Mouse (Mus musculus): ENCODE data around the gene Magi1. TPM values are rescaled to one million over a fixed set of nuclear protein-coding genes. Genes with fewer than 3 reads are reported as not detected.

The Magi1 gene
- polyA plus RNA-seq, 1 experiment, result 2.1 TPM

- no peak for DNase-seq
Observed at GRCm38 (mm10) chr6:93802390-93802789, 481.3 kb downstream of the Magi1 start.

GRCm38 (mm10) chr6:93800465-93800864 lies 483.3 kb downstream of the Magi1 start:
- no peak for DNase-seq
- Histone ChIP-seq H3K27me3 (ENCODE audit: control insufficient read depth, insufficient read depth, low read length) (no peaks in the 10 kb centered on the region), H3K36me3 (ENCODE audit: control insufficient read depth, insufficient read depth, low read length) (no peaks in the 10 kb centered on the region), H3K27ac (ENCODE audit: control insufficient read depth, insufficient read depth, low read length) (no peak overlapping the region), H3K4me3 (ENCODE audit: control insufficient read depth, insufficient read depth, low read length) (no peak overlapping the region), H3K4me1 (replicated peaks; ENCODE audit: control insufficient read depth, insufficient read depth, low read length) (no peaks in the 10 kb centered on the region)
- WGBS, result 69% methylated on average over 4 of the region's 4 CpGs
- no peak for TF ChIP-seq POLR2A (IDR thresholded peaks at IDR 0.05; ENCODE audit: control insufficient read depth, extremely low read depth, insufficient read depth, low read length, poor library complexity)
- no peak for TF ChIP-seq CTCF (IDR thresholded peaks at IDR 0.05; ENCODE audit: borderline replicate concordance, control insufficient read depth, extremely low read depth, insufficient read depth, low read length, poor library complexity)

More at GRCm38 (mm10) chr6:93802390-93802789, 481.3 kb downstream of the Magi1 start:
- Histone ChIP-seq H3K27me3 (ENCODE audit: control insufficient read depth, insufficient read depth, low read length) (no peaks in the 10 kb centered on the region), H3K27ac (ENCODE audit: control insufficient read depth, insufficient read depth, low read length) (no peak overlapping the region), H3K4me1 (replicated peaks; ENCODE audit: control insufficient read depth, insufficient read depth, low read length) (no peaks in the 10 kb centered on the region), H3K36me3 (ENCODE audit: control insufficient read depth, insufficient read depth, low read length) (no peaks in the 10 kb centered on the region), H3K4me3 (ENCODE audit: control insufficient read depth, insufficient read depth, low read length) (no peak overlapping the region)
- TF ChIP-seq CTCF (IDR thresholded peaks at IDR 0.05; ENCODE audit: borderline replicate concordance, control insufficient read depth, extremely low read depth, insufficient read depth, low read length, poor library complexity), result no peak
- TF ChIP-seq POLR2A (IDR thresholded peaks at IDR 0.05; ENCODE audit: control insufficient read depth, extremely low read depth, insufficient read depth, low read length, poor library complexity), result no peak
- 90% methylated on average over 4 of the region's 4 CpGs for WGBS

GRCm38 (mm10) chr6:93792309-93793215 lies 491.2 kb downstream of the Magi1 start:
- DNase-seq, result no peak
- H3K27me3 ChIP-seq (ENCODE audit: control insufficient read depth, insufficient read depth, low read length), result no peaks in the 10 kb centered on the region
- no peaks in the 10 kb centered on the region for H3K36me3 ChIP-seq (ENCODE audit: control insufficient read depth, insufficient read depth, low read length)
- H3K27ac ChIP-seq (ENCODE audit: control insufficient read depth, insufficient read depth, low read length), result no peak overlapping the region
- TF ChIP-seq CTCF (IDR thresholded peaks at IDR 0.05; ENCODE audit: borderline replicate concordance, control insufficient read depth, extremely low read depth, insufficient read depth, low read length, poor library complexity) (no peak), POLR2A (IDR thresholded peaks at IDR 0.05; ENCODE audit: control insufficient read depth, extremely low read depth, insufficient read depth, low read length, poor library complexity) (no peak)
- WGBS, result 88% methylated on average over 10 of the region's 10 CpGs
- no peaks in the 10 kb centered on the region for H3K4me1 ChIP-seq (replicated peaks; ENCODE audit: control insufficient read depth, insufficient read depth, low read length)
- H3K4me3 ChIP-seq (ENCODE audit: control insufficient read depth, insufficient read depth, low read length), result no peak overlapping the region

- H3K27ac ChIP-seq (ENCODE audit: control insufficient read depth, insufficient read depth, low read length), result no peak overlapping the region
- no peaks in the 10 kb centered on the region for H3K4me1 ChIP-seq (replicated peaks; ENCODE audit: control insufficient read depth, insufficient read depth, low read length)
- TF ChIP-seq POLR2A (IDR thresholded peaks at IDR 0.05; ENCODE audit: control insufficient read depth, extremely low read depth, insufficient read depth, low read length, poor library complexity), result no peak
- no peak for TF ChIP-seq CTCF (IDR thresholded peaks at IDR 0.05; ENCODE audit: borderline replicate concordance, control insufficient read depth, extremely low read depth, insufficient read depth, low read length, poor library complexity)
- H3K36me3 ChIP-seq (ENCODE audit: control insufficient read depth, insufficient read depth, low read length), result no peaks in the 10 kb centered on the region
- no peak for DNase-seq
- H3K27me3 ChIP-seq (ENCODE audit: control insufficient read depth, insufficient read depth, low read length), result no peaks in the 10 kb centered on the region
- H3K4me3 ChIP-seq (ENCODE audit: control insufficient read depth, insufficient read depth, low read length), result no peak overlapping the region
Observed at GRCm38 (mm10) chr6:93789721-93790120, 494.0 kb downstream of the Magi1 start.

- WGBS, result 90% methylated on average over 3 of the region's 3 CpGs
- no peaks in the 10 kb centered on the region for H3K36me3 ChIP-seq (ENCODE audit: control insufficient read depth, insufficient read depth, low read length)
- no peak overlapping the region for H3K4me3 ChIP-seq (ENCODE audit: control insufficient read depth, insufficient read depth, low read length)
- no peaks in the 10 kb centered on the region for H3K27me3 ChIP-seq (ENCODE audit: control insufficient read depth, insufficient read depth, low read length)
- H3K27ac ChIP-seq (ENCODE audit: control insufficient read depth, insufficient read depth, low read length), result no peak overlapping the region
- TF ChIP-seq CTCF (IDR thresholded peaks at IDR 0.05; ENCODE audit: borderline replicate concordance, control insufficient read depth, extremely low read depth, insufficient read depth, low read length, poor library complexity), result no peak
- no peak for TF ChIP-seq POLR2A (IDR thresholded peaks at IDR 0.05; ENCODE audit: control insufficient read depth, extremely low read depth, insufficient read depth, low read length, poor library complexity)
- H3K4me1 ChIP-seq (replicated peaks; ENCODE audit: control insufficient read depth, insufficient read depth, low read length), result no peaks in the 10 kb centered on the region
- no peak for DNase-seq
Observed at GRCm38 (mm10) chr6:93787042-93787441, 496.7 kb downstream of the Magi1 start.

- 65% methylated on average over 2 of the region's 2 CpGs for WGBS
- Histone ChIP-seq H3K4me1 (replicated peaks; ENCODE audit: control insufficient read depth, insufficient read depth, low read length) (no peaks in the 10 kb centered on the region), H3K36me3 (ENCODE audit: control insufficient read depth, insufficient read depth, low read length) (no peaks in the 10 kb centered on the region), H3K27me3 (ENCODE audit: control insufficient read depth, insufficient read depth, low read length) (no peaks in the 10 kb centered on the region), H3K4me3 (ENCODE audit: control insufficient read depth, insufficient read depth, low read length) (no peak overlapping the region), H3K27ac (ENCODE audit: control insufficient read depth, insufficient read depth, low read length) (no peak overlapping the region)
- TF ChIP-seq CTCF (IDR thresholded peaks at IDR 0.05; ENCODE audit: borderline replicate concordance, control insufficient read depth, extremely low read depth, insufficient read depth, low read length, poor library complexity) (no peak), POLR2A (IDR thresholded peaks at IDR 0.05; ENCODE audit: control insufficient read depth, extremely low read depth, insufficient read depth, low read length, poor library complexity) (no peak)
- no peak for DNase-seq
Observed at GRCm38 (mm10) chr6:93786220-93786619, 497.5 kb downstream of the Magi1 start.

Measured in thymus, adult 2 months (tissue).